In genomic region chr15:74000849-74001248, GRCm38 (mm10) we compare ENCODE assay signal across 19 mouse cellular contexts.
"Had no signal": no experiment of that assay in that cellular context is flagged by ENCODE, and none has a peak within 500 bp of the region (broad histone marks: within the 10 kb centered on the region; RNA-seq: fewer than 3 reads in every experiment).

No protein-coding gene starts in this region.

- ATAC-seq: liver, postnatal 0 days; lung, postnatal 0 days; midbrain, embryonic 16.5 days had no signal

- DNase-seq: kidney, adult 2 months; kidney, postnatal 10 days; kidney, postnatal 36 days; left cerebral cortex, postnatal 4 days; liver, postnatal 0 days; lung, embryonic 14.5 days; right cerebral cortex, postnatal 14 days; right cerebral cortex, postnatal 4 days; thymus, postnatal 25 days had no signal

- H3K4me2 ChIP-seq: kidney, embryonic 15.5 days; limb, embryonic 12.5 days; limb, embryonic 15.5 days; liver, embryonic 11.5 days; lung, embryonic 14.5 days; midbrain, embryonic 12.5 days; stomach, embryonic 15.5 days had no signal

- H3K9me3 ChIP-seq: kidney, embryonic 15.5 days; limb, embryonic 12.5 days; limb, embryonic 15.5 days; midbrain, embryonic 12.5 days; stomach, embryonic 15.5 days had no signal

- H3K4me3 ChIP-seq: kidney, embryonic 15.5 days; limb, embryonic 12.5 days; limb, embryonic 15.5 days; midbrain, embryonic 12.5 days; stomach, embryonic 15.5 days had no signal

- H3K9ac ChIP-seq: kidney, embryonic 15.5 days; limb, embryonic 12.5 days; limb, embryonic 15.5 days; liver, embryonic 14.5 days; liver, postnatal 0 days; lung, embryonic 14.5 days; midbrain, embryonic 12.5 days; stomach, embryonic 15.5 days had no signal

- H3K27ac ChIP-seq: kidney, embryonic 15.5 days; limb, embryonic 12.5 days; limb, embryonic 15.5 days; liver, embryonic 14.5 days; macrophage; midbrain, embryonic 12.5 days; stomach, embryonic 15.5 days had no signal

- H3K27me3 ChIP-seq: stomach, embryonic 15.5 days had no signal

- H3K36me3 ChIP-seq: kidney, embryonic 15.5 days; limb, embryonic 12.5 days; limb, embryonic 15.5 days; midbrain, embryonic 12.5 days; stomach, embryonic 15.5 days had no signal

- H3K4me1 ChIP-seq: kidney, embryonic 15.5 days; limb, embryonic 12.5 days; limb, embryonic 15.5 days; stomach, embryonic 15.5 days had no signal
